Mouse (Mus musculus) midbrain, embryonic 12.5 days (tissue): ENCODE measurements around the gene Epha3. TPM values are rescaled to one million over a fixed set of nuclear protein-coding genes. Genes with fewer than 3 reads are reported as not detected.

Experiments used
- ATAC-seq: fragments of 200-750 bp; cut with Nextera tagmentation; 2 replicates; pipeline ENCODE4 v1.8.0; 2017; ENCODE audit warnings: low read depth, moderate TSS enrichment, moderate library complexity; ENCODE audit not compliant: low FRiP score
- H3K27ac ChIP-seq: fragments of 300-500 bp; sonication (generic); replicated peaks from 2 replicates; pipeline ENCODE4 v1.5.1; 2016; ENCODE audit warnings: mild to moderate bottlenecking
- H3K27me3 ChIP-seq: fragments of 300-500 bp; sonication (generic); 2 replicates; pipeline ENCODE4 v1.6.1; 2016; ENCODE audit warnings: mild to moderate bottlenecking
- H3K36me3 ChIP-seq: fragments of 300-500 bp; sonication (generic); 2 replicates; pipeline ENCODE4 v1.6.1; 2016
- H3K4me1 ChIP-seq: fragments of 300-500 bp; sonication (generic); 2 replicates; pipeline ENCODE4 v1.6.1; 2016
- H3K4me2 ChIP-seq: fragments of 300-500 bp; sonication (generic); replicated peaks from 2 replicates; pipeline ENCODE4 v1.6.1; 2016; ENCODE audit warnings: mild to moderate bottlenecking, moderate library complexity
- H3K4me3 ChIP-seq: fragments of 300-500 bp; sonication (generic); 2 replicates; pipeline ENCODE4 v1.5.1; 2016; ENCODE audit warnings: mild to moderate bottlenecking
- H3K9ac ChIP-seq: fragments of 300-500 bp; sonication (generic); replicated peaks from 2 replicates; pipeline ENCODE4 v1.6.1; 2016; ENCODE audit warnings: mild to moderate bottlenecking, moderate library complexity
- H3K9me3 ChIP-seq: fragments of 300-500 bp; sonication (generic); 2 replicates; pipeline ENCODE4 v1.6.1; 2016; ENCODE audit warnings: mild to moderate bottlenecking
- WGBS: fragments of 180-500 bp; shearing (Covaris S2); methylation state at CpG from one replicate; pipeline ENCODE4 v1.1.7; 2016; 5-methylcytosine and 5-hydroxymethylcytosine counted together
- polyA plus RNA-seq: library from polyadenylated mRNA; unstranded; fragments of >200 nt; fragmentation: Nextera tagmentation; extraction: Ambion mirVana; gene quantifications from 2 replicates; pipeline ENCODE4 v1.2.1, GENCODE M21; 2016

The Epha3 gene
- polyA plus RNA-seq, 1 experiment from 2014 or later: 36.4 TPM

DNA sequence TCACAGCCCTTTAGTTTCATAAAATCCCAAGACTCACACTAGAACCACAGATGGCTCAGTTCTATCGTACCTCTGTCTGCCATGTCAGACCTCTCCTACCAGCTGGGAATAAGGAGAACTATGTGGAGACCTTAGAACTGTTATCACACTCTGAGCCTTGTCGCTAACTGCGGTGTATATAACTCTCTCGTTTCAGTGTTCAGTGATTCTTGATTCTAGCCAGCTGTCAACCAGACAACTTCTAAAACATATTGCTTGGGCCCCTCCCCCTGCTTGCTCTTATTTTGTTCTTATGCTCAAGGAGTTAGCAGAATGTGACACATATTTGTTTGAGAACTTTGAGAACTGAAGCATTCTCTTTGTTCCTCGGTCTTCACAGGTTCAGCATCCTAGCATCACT lies 83.8 kb downstream of the Epha3 start:
- H3K4me3 ChIP-seq: no peak overlapping the region
- WGBS: 89% methylated on average over 5 of the region's 5 CpGs
- H3K36me3 ChIP-seq: no peaks in the 10 kb centered on the region
- no peak overlapping the region for H3K27ac ChIP-seq
- H3K27me3 ChIP-seq: no peaks in the 10 kb centered on the region
- no peak overlapping the region for H3K4me2 ChIP-seq
- H3K4me1 ChIP-seq: no peaks in the 10 kb centered on the region
- no peaks in the 10 kb centered on the region for H3K9me3 ChIP-seq
- no peak overlapping the region for H3K9ac ChIP-seq
- no peak for ATAC-seq

DNA sequence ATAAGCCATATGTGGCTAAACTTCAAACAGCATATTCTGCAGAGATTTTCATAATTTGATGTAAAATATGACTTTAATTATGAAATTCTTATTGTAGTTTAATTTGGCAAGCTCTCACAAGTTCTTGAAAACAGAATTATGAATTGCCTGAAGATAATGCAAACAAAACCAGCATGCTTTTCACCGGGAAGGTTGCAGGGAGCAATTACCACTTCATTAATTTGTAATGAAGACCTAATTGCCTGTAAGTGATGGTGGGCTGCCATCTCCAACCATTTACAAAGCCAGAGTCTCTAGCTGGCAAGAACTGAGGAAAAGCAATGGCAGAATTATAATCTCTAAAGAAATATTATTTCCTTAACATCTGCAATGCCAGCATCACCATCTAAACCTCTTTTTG lies 86.2 kb downstream of the Epha3 start:
- Histone ChIP-seq H3K27me3 (no peaks in the 10 kb centered on the region), H3K9ac (no peak overlapping the region), H3K27ac (no peak overlapping the region), H3K9me3 (no peaks in the 10 kb centered on the region), H3K4me1 (no peaks in the 10 kb centered on the region), H3K4me3 (no peak overlapping the region), H3K4me2 (no peak overlapping the region), H3K36me3 (no peaks in the 10 kb centered on the region)
- no peak for ATAC-seq
- 52% methylated on average over 1 of the region's 1 CpGs for WGBS

DNA sequence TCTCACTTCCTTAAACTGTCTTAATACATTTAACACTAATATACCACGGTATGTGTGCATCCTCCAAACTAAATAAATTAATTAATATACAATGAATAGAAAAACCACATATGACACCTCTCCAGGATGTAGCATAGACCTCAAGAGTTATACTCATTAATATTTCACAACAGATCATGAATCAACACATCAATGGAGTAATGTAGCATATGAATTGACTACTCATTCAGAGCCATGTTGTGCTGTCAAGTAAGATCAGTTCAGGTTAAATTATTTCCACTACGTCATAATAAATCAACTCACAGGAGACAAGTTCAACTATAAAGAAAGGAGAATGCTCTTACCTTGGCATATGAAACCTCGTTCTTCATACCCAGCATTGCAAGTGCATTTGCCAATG lies 91.4 kb downstream of the Epha3 start:
- no peak overlapping the region for H3K27ac ChIP-seq
- no peak overlapping the region for H3K9ac ChIP-seq
- WGBS: 94% methylated on average over 3 of the region's 3 CpGs
- no peak overlapping the region for H3K4me2 ChIP-seq
- H3K27me3 ChIP-seq: no peaks in the 10 kb centered on the region
- H3K4me3 ChIP-seq: no peak overlapping the region
- no peaks in the 10 kb centered on the region for H3K4me1 ChIP-seq
- no peaks in the 10 kb centered on the region for H3K36me3 ChIP-seq
- no peaks in the 10 kb centered on the region for H3K9me3 ChIP-seq
- ATAC-seq: no peak

GRCm38 (mm10) chr16:63767589-63767988 lies 96.4 kb downstream of the Epha3 start:
- H3K4me2 ChIP-seq: no peak overlapping the region
- no peak overlapping the region for H3K4me3 ChIP-seq
- no peaks in the 10 kb centered on the region for H3K36me3 ChIP-seq
- no peaks in the 10 kb centered on the region for H3K27me3 ChIP-seq
- H3K27ac ChIP-seq: no peak overlapping the region
- no peak for ATAC-seq
- 93% methylated on average over 5 of the region's 5 CpGs for WGBS
- no peaks in the 10 kb centered on the region for H3K9me3 ChIP-seq
- H3K9ac ChIP-seq: no peak overlapping the region
- no peaks in the 10 kb centered on the region for H3K4me1 ChIP-seq

DNA sequence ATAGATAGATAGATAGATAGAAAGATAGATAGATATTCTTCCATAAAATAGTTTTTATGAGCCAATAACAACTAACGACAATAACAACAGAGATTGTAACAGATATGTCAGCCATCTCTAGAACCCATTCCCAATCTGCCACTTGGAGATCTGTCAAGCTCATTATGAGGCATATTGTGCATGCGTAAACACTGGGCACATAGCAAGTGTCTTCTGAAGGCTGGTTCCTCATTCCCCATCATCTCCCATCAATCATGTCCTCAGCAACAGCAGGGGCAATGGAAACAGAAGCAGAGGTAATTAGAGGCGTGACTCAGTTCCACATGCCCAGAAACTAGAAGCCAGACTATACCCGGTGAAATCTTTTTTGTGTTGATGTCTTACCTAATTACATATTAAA lies 102.8 kb downstream of the Epha3 start:
- no peak overlapping the region for H3K27ac ChIP-seq
- no peaks in the 10 kb centered on the region for H3K27me3 ChIP-seq
- ATAC-seq: no peak
- H3K4me2 ChIP-seq: no peak overlapping the region
- H3K4me3 ChIP-seq: no peak overlapping the region
- 90% methylated on average over 4 of the region's 4 CpGs for WGBS
- H3K9me3 ChIP-seq: no peaks in the 10 kb centered on the region
- no peak overlapping the region for H3K9ac ChIP-seq
- H3K4me1 ChIP-seq: 0 out of 2 replicates have a peak, but pooled peaks cover 4% of the 10 kb centered on the region
- no peaks in the 10 kb centered on the region for H3K36me3 ChIP-seq

DNA sequence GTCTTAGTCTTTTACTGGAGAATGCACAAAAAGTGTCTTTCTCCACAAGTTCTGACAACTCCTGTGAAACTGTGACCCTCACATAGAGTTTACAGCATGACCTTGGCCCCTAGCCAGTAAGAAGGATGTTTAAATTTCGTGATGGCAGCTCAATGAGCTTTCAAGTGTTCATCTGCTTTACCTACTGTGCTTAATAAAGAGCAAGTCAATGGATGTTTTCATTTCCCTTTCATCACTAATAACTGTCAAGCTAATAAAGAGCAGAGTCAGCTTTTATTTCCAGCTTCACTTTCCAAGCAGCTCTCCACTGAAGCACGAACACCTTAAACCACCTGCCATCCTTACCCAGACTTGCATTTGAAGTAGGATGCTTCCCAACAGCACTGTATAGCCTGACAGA lies 103.9 kb downstream of the Epha3 start:
- 27% methylated on average over 2 of the region's 2 CpGs for WGBS
- Histone ChIP-seq H3K4me1 (0 out of 2 replicates have a peak, but pooled peaks cover 4% of the 10 kb centered on the region), H3K4me3 (no peak overlapping the region), H3K27me3 (no peaks in the 10 kb centered on the region), H3K36me3 (no peaks in the 10 kb centered on the region), H3K4me2 (no peak overlapping the region), H3K27ac (no peak overlapping the region), H3K9ac (no peak overlapping the region), H3K9me3 (no peaks in the 10 kb centered on the region)
- ATAC-seq: no peak

GRCm38 (mm10) chr16:63753052-63753451 lies 110.9 kb downstream of the Epha3 start:
- no peaks in the 10 kb centered on the region for H3K27me3 ChIP-seq
- no peaks in the 10 kb centered on the region for H3K9me3 ChIP-seq
- 0% methylated on average over 3 of the region's 3 CpGs for WGBS
- peaks cover 7% of the 10 kb centered on the region for H3K4me1 ChIP-seq
- ATAC-seq: peak; percentile 89
- no peak overlapping the region for H3K27ac ChIP-seq
- no peaks in the 10 kb centered on the region for H3K36me3 ChIP-seq
- no peak overlapping the region for H3K4me2 ChIP-seq
- H3K4me3 ChIP-seq: no peak overlapping the region
- no peak overlapping the region for H3K9ac ChIP-seq

- Histone ChIP-seq H3K36me3 (no peaks in the 10 kb centered on the region), H3K27me3 (no peaks in the 10 kb centered on the region), H3K9ac (no peak overlapping the region), H3K4me3 (no peak overlapping the region), H3K4me2 (no peak overlapping the region), H3K4me1 (peaks cover 10% of the 10 kb centered on the region), H3K27ac (0 out of 2 replicates have a peak overlapping the region, but pooled peaks have one; percentile 22), H3K9me3 (no peaks in the 10 kb centered on the region)
- peak; percentile 81 for ATAC-seq
- 17% methylated on average over 2 of the region's 2 CpGs for WGBS
These were observed 116.2 kb downstream of the Epha3 start for GRCm38 (mm10) chr16:63747817-63748216.

GRCm38 (mm10) chr16:63745465-63745864 lies 118.5 kb downstream of the Epha3 start:
- no peak overlapping the region for H3K4me3 ChIP-seq
- no peak overlapping the region for H3K9ac ChIP-seq
- no peaks in the 10 kb centered on the region for H3K9me3 ChIP-seq
- 0 out of 2 replicates have a peak overlapping the region, but pooled peaks have one; percentile 42 for H3K27ac ChIP-seq
- no peak overlapping the region for H3K4me2 ChIP-seq
- H3K36me3 ChIP-seq: no peaks in the 10 kb centered on the region
- 28% methylated on average over 5 of the region's 5 CpGs for WGBS
- ATAC-seq: no peak
- H3K27me3 ChIP-seq: no peaks in the 10 kb centered on the region
- peaks cover 13% of the 10 kb centered on the region for H3K4me1 ChIP-seq

GRCm38 (mm10) chr16:63743208-63743854 lies 120.6 kb downstream of the Epha3 start:
- Histone ChIP-seq H3K9ac (no peak overlapping the region), H3K27me3 (no peaks in the 10 kb centered on the region), H3K4me3 (no peak overlapping the region), H3K27ac (no peak overlapping the region), H3K4me2 (no peak overlapping the region), H3K4me1 (peaks cover 13% of the 10 kb centered on the region), H3K36me3 (no peaks in the 10 kb centered on the region), H3K9me3 (no peaks in the 10 kb centered on the region)
- ATAC-seq: no peak; the same call in 1 of the 2 replicates
- WGBS: 46% methylated on average over 9 of the region's 9 CpGs

GRCm38 (mm10) chr16:63719235-63719634 lies 144.7 kb downstream of the Epha3 start:
- Histone ChIP-seq H3K27me3 (no peaks in the 10 kb centered on the region), H3K9ac (no peak overlapping the region), H3K27ac (no peak overlapping the region), H3K36me3 (no peaks in the 10 kb centered on the region), H3K4me2 (no peak overlapping the region), H3K4me3 (no peak overlapping the region), H3K4me1 (no peaks in the 10 kb centered on the region), H3K9me3 (no peaks in the 10 kb centered on the region)
- WGBS: 68% methylated on average over 1 of the region's 1 CpGs
- no peak for ATAC-seq

DNA sequence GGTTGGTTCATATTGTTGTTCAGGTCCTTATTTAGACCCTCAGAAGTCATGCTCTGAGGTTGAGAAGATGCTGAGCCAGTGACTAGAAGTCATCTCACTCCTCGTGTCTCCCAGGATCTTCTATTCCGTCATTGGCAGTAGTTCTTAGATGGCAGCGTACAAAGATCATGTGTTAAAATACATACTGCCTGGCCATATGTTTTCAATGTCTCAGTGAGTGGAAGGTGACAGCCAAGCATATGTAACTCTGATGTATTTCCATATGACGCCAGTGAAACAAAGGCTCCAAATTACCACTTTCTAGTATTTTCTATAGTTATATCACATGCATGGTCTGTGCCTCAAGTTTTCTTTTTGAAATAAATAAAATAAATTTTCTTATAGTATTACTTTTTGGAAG lies 146.7 kb downstream of the Epha3 start:
- no peak overlapping the region for H3K4me3 ChIP-seq
- ATAC-seq: no peak
- H3K4me2 ChIP-seq: no peak overlapping the region
- H3K9me3 ChIP-seq: no peaks in the 10 kb centered on the region
- no peaks in the 10 kb centered on the region for H3K27me3 ChIP-seq
- no peaks in the 10 kb centered on the region for H3K4me1 ChIP-seq
- H3K9ac ChIP-seq: no peak overlapping the region
- WGBS: 94% methylated on average over 4 of the region's 4 CpGs
- H3K27ac ChIP-seq: no peak overlapping the region
- H3K36me3 ChIP-seq: no peaks in the 10 kb centered on the region
